13 mouse cellular contexts compared by ENCODE assay signal in genomic region chr1:186478428-186479238, GRCm38 (mm10).
DNase-seq lines count a peak whose midpoint lies in the region; ATAC-seq and TF ChIP-seq lines count a peak whose summit lies in the region.
"Had no signal": no experiment of that assay in that cellular context is flagged by ENCODE, and none has a peak within 500 bp of the region (broad histone marks: within the 10 kb centered on the region; RNA-seq: fewer than 3 reads in every experiment).

No protein-coding gene starts in this region.

- TF ChIP-seq CTCF in forebrain, postnatal 0 days (IDR thresholded peaks at IDR 0.05; ENCODE audit: low read depth): no peak

- no peak overlapping the region for H3K4me2 ChIP-seq in intestine, embryonic 15.5 days (replicated peaks)
- H3K4me2 ChIP-seq in forebrain, postnatal 0 days (ENCODE audit: low read depth): no peak overlapping the region
- H3K4me2 ChIP-seq: embryonic facial prominence, embryonic 15.5 days; heart, embryonic 13.5 days; liver, embryonic 15.5 days had no signal

- H3K9ac ChIP-seq in intestine, embryonic 15.5 days: no peak overlapping the region
- H3K9ac ChIP-seq in forebrain, postnatal 0 days: no peak overlapping the region
- H3K9ac ChIP-seq: embryonic facial prominence, embryonic 15.5 days; heart, embryonic 13.5 days; liver, embryonic 15.5 days had no signal

- no peaks in the 10 kb centered on the region for H3K9me3 ChIP-seq in intestine, embryonic 15.5 days
- H3K9me3 ChIP-seq in forebrain, postnatal 0 days (ENCODE audit: low read length): no peaks in the 10 kb centered on the region
- H3K9me3 ChIP-seq: embryonic facial prominence, embryonic 15.5 days; heart, embryonic 13.5 days; liver, embryonic 15.5 days had no signal

- no peak overlapping the region for H3K27ac ChIP-seq in intestine, embryonic 15.5 days
- H3K27ac ChIP-seq in forebrain, postnatal 0 days (ENCODE audit: low read depth, low read length): no peak overlapping the region
- H3K27ac ChIP-seq: embryonic facial prominence, embryonic 15.5 days; heart, embryonic 13.5 days; liver, embryonic 15.5 days had no signal

- peaks cover 4% of the 10 kb centered on the region; the same call in 1 of the 2 replicates for H3K4me1 ChIP-seq in intestine, embryonic 15.5 days (replicated peaks)
- H3K4me1 ChIP-seq in forebrain, postnatal 0 days (ENCODE audit: insufficient read depth): no peaks in the 10 kb centered on the region
- H3K4me1 ChIP-seq: liver, embryonic 15.5 days had no signal

- no peak overlapping the region for H3K4me3 ChIP-seq in intestine, embryonic 15.5 days (replicated peaks)
- H3K4me3 ChIP-seq in forebrain, postnatal 0 days (ENCODE audit: low read depth, low read length): no peak overlapping the region
- H3K4me3 ChIP-seq: embryonic facial prominence, embryonic 15.5 days; heart, embryonic 13.5 days; liver, embryonic 15.5 days had no signal

- 59% methylated on average over 8 of the region's 8 CpGs for WGBS in intestine, embryonic 15.5 days
- 82% methylated on average over 8 of the region's 8 CpGs for WGBS in forebrain, postnatal 0 days

- no peaks in the 10 kb centered on the region for H3K27me3 ChIP-seq in intestine, embryonic 15.5 days (replicated peaks)
- H3K27me3 ChIP-seq in forebrain, postnatal 0 days (ENCODE audit: insufficient read depth, low read length): no peaks in the 10 kb centered on the region
- H3K27me3 ChIP-seq: embryonic facial prominence, embryonic 15.5 days; heart, embryonic 13.5 days; liver, embryonic 15.5 days had no signal

- DNase-seq in urinary bladder, postnatal 14 days (ENCODE audit: low spot score): peak; percentile 26
- no peak for DNase-seq in urinary bladder, postnatal 36 days (ENCODE audit: low spot score in 2 of 2)
- peak; percentile 36 to 62 for DNase-seq in kidney, postnatal 4 days
- DNase-seq in left cerebral cortex, adult 8-10 months (ENCODE audit: low spot score in 2 of 2): no peak
- DNase-seq in forebrain, postnatal 0 days: no peak
- DNase-seq in embryo, embryonic 10 days (ENCODE audit: low spot score): no peak
- DNase-seq: cerebellum, adult 8-10 months; layer of hippocampus, postnatal 36 days had no signal

- H3K36me3 ChIP-seq in intestine, embryonic 15.5 days: no peaks in the 10 kb centered on the region
- no peaks in the 10 kb centered on the region for H3K36me3 ChIP-seq in forebrain, postnatal 0 days (ENCODE audit: insufficient read depth)
- H3K36me3 ChIP-seq: embryonic facial prominence, embryonic 15.5 days; heart, embryonic 13.5 days; liver, embryonic 15.5 days had no signal

- peak; percentile 69 for ATAC-seq in intestine, embryonic 15.5 days
- ATAC-seq in forebrain, postnatal 0 days: no peak
- ATAC-seq in megakaryocyte progenitor cell, adult 5-6 weeks (replicated peaks; ENCODE audit: poor library complexity): no peak

Comparison
In these comparisons a context has a peak if more than half of its experiments do, and no peak if none do; other contexts are left out.
1. DNase-seq: peak in urinary bladder, postnatal 14 days (single experiment) and kidney, postnatal 4 days (2 of 2); none in urinary bladder, postnatal 36 days (0 of 2), left cerebral cortex, adult 8-10 months (0 of 2), forebrain, postnatal 0 days (single experiment) and embryo, embryonic 10 days (single experiment).